Mouse (Mus musculus) embryonic facial prominence, embryonic 13.5 days (tissue): ENCODE data around the gene Ppm1m. TPM values are rescaled to one million over a fixed set of nuclear protein-coding genes. Genes with fewer than 3 reads are reported as not detected.

ENCODE experiments used
- ATAC-seq: fragments of 200-750 bp; cut with Nextera tagmentation; 2 replicates; pipeline ENCODE4 v1.8.0; 2017; ENCODE audit warnings: low read depth; ENCODE audit not compliant: insufficient number of reproducible peaks, insufficient read depth, low FRiP score, low TSS enrichment
- H3K27ac ChIP-seq: fragments of 300-500 bp; sonication (generic); 2 replicates; pipeline ENCODE4 v1.5.1; 2015; ENCODE audit warnings: moderate library complexity, mild to moderate bottlenecking, inconsistent platforms
- H3K27me3 ChIP-seq: fragments of 300-500 bp; sonication (generic); 2 replicates; pipeline ENCODE4 v1.6.1; 2015; ENCODE audit warnings: mild to moderate bottlenecking, inconsistent platforms
- H3K36me3 ChIP-seq: fragments of 300-500 bp; sonication (generic); 2 replicates; pipeline ENCODE4 v1.6.1; 2015; ENCODE audit warnings: mild to moderate bottlenecking, inconsistent platforms
- H3K4me1 ChIP-seq: fragments of 300-500 bp; sonication (generic); 2 replicates; pipeline ENCODE4 v1.6.1; 2015; ENCODE audit warnings: inconsistent platforms
- H3K4me2 ChIP-seq: fragments of 300-500 bp; sonication (generic); 2 replicates; pipeline ENCODE4 v1.6.1; 2015; ENCODE audit warnings: moderate library complexity, mild to moderate bottlenecking, inconsistent platforms
- H3K4me3 ChIP-seq: fragments of 300-500 bp; sonication (generic); 2 replicates; pipeline ENCODE4 v1.5.1; 2015; ENCODE audit warnings: mild to moderate bottlenecking, inconsistent platforms
- H3K9ac ChIP-seq: fragments of 300-500 bp; sonication (generic); 2 replicates; pipeline ENCODE4 v1.6.1; 2015; ENCODE audit warnings: mild to moderate bottlenecking, inconsistent platforms
- H3K9me3 ChIP-seq: fragments of 300-500 bp; sonication (generic); 2 replicates; pipeline ENCODE4 v1.6.1; 2016; ENCODE audit warnings: inconsistent platforms
- WGBS: fragments of 180-500 bp; shearing (Covaris S2); methylation state at CpG from one replicate; pipeline ENCODE4 v1.1.7; 2015; ENCODE audit warnings: mixed read lengths; 5-methylcytosine and 5-hydroxymethylcytosine counted together
- polyA plus RNA-seq: library from polyadenylated mRNA; unstranded; fragments of >200 nt; fragmentation: Nextera tagmentation; extraction: Ambion mirVana; gene quantifications from 2 replicates; pipeline ENCODE4 v1.2.1, GENCODE M21; 2015

The Ppm1m gene
- polyA plus RNA-seq, 1 experiment from 2014 or later, result 49.5 TPM

DNA sequence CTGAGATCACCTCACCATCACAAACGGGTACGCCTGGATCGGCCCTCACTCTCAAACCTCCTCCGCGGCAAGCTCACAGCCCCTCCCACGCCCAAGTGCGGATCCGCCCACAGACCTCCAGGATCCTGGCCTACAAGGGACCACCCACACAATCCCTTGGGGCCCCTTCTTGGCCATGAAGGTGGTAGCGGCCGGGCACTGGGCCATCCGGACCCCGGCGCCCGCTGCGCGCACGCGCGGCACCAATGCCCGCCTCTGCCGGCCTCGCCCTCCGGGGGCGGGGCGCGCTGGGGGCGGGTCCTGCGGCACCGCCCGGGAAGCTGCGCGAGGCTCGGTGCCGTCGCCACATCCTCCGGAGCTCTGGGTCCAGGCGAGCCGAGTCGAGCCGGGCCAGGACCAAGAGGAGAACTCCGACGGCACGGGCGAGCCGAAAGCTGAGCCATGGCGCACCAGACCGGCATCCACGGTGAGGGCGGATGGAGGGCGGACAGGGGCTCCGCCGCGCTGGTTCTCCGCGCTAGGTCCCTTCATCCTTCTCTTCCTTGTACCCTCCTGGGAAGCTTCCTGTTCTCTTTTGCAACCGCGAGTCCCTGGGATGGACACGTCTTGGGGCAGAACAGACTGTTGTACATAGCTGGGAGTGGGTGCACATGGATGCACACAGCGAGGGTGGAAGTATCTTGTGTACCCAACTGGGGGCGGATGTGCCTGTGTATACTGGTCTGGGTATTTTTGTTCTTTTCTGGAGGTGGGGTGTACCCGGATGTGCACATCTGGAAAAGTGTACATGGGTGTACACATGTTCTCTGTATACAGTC, 3.5 kb upstream of the Ppm1m start, which contains the start of gene Twf2:
Gene Twf2 (plus strand): TSS at position 290 of the 818 bp plus-strand sequence.
- ATAC-seq, result peak; percentile 88
- H3K4me3 ChIP-seq, result peak within 1 kb of the TSS; percentile 64
- WGBS, result 1% methylated on average over 61 of the region's 61 CpGs
- no peaks in the 10 kb centered on the region for H3K27me3 ChIP-seq
- H3K4me1 ChIP-seq, result peaks cover 44% of the 10 kb centered on the region
- H3K9ac ChIP-seq, result peak within 1 kb of the TSS; percentile 77
- H3K9me3 ChIP-seq, result no peaks in the 10 kb centered on the region
- peak within 1 kb of the TSS; percentile 65 for H3K4me2 ChIP-seq
- peak within 1 kb of the TSS; percentile 66 for H3K27ac ChIP-seq
- peaks cover 7% of the 10 kb centered on the region for H3K36me3 ChIP-seq

DNA sequence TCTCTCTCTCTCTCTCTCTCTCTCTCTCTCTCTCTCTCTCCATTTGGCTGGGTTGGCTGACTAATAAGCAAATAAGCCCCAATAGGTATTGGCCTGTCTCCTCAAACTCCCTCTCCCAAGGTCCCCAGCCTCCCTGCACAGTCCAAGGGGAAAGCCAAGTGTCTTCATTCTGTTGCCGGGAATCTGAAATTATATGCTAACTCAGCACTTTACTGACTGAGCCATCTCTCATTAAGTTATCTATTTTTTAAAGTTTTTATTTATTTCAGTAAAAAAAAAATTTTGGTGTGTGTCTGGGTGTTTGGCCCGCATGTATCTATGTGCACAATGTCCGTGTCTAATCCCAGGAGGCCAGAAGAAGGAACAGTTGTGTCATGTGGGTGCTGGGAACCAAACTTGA, 2.3 kb upstream of the Ppm1m start:
- peak overlapping the region; percentile 65 for H3K4me2 ChIP-seq
- no peak overlapping the region for H3K9ac ChIP-seq
- no peak for ATAC-seq
- peak overlapping the region; percentile 64 for H3K4me3 ChIP-seq
- 81% methylated on average over 3 of the region's 3 CpGs for WGBS
- H3K9me3 ChIP-seq, result no peaks in the 10 kb centered on the region
- no peaks in the 10 kb centered on the region for H3K27me3 ChIP-seq
- peaks cover 5% of the 10 kb centered on the region; the same call in 1 of the 2 replicates for H3K36me3 ChIP-seq
- H3K27ac ChIP-seq, result no peak overlapping the region
- H3K4me1 ChIP-seq, result peaks cover 49% of the 10 kb centered on the region

DNA sequence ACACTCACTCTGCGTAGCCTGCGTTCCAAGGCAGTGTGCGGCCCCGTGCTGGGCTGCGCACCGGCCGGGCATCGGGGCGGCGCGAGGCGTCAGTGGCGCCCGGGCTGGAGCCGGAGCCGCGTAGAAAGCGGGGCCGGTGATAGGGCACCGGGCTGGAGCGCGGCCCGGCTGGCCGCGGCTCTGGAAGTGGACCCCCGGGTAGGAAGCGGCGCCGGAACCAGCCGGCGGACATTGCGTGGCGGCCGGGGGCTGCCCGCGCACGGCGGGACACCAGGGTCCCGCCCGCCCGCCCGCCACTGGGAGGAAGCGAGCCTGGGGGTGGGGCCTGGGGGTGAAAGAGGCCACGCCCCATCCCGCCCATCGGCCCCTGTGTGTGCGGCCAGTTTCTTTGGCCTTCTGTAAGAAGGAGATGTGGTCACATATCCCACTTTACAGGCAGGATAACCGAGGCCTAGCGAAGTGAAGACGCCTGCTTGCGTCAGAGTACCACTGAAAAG, 536 bp downstream of the Ppm1m start:
- H3K4me1 ChIP-seq, result peaks cover 31% of the 10 kb centered on the region
- peaks cover 30% of the 10 kb centered on the region for H3K36me3 ChIP-seq
- peak overlapping the region; percentile 67 for H3K4me3 ChIP-seq
- peak overlapping the region; percentile 86 for H3K9ac ChIP-seq
- ATAC-seq, result no peak
- H3K9me3 ChIP-seq, result no peaks in the 10 kb centered on the region
- H3K4me2 ChIP-seq, result peak overlapping the region; percentile 72
- WGBS, result 1% methylated on average over 40 of the region's 51 CpGs
- 0 out of 2 replicates have a peak overlapping the region, but pooled peaks have one; percentile 22 for H3K27ac ChIP-seq
- no peaks in the 10 kb centered on the region for H3K27me3 ChIP-seq

DNA sequence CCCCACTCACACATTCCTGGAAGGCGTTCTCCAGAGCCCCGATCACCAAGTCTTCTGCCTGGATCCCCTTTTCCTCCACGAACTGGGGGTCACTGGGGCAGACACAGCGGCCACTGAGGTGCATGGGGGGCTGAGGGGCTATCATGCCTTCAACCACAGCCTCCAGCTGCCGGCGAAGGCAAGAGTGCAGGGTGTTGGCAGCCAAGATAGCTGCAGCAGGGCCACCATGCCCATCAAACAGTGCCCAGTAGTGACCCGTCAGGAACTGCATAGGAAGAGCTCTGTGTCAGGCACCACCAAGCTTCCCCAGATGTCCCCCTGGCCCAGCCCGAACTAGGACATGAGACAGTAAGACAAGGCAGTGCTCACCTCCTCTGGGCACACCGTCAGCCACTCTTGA, 1.8 kb downstream of the Ppm1m start:
- Histone ChIP-seq H3K27ac (no peak overlapping the region), H3K9ac (peak overlapping the region; percentile 86), H3K4me2 (peak overlapping the region; percentile 72; the same call in 1 of the 2 replicates), H3K9me3 (no peaks in the 10 kb centered on the region), H3K4me3 (peak overlapping the region; percentile 67), H3K27me3 (no peaks in the 10 kb centered on the region), H3K4me1 (peaks cover 23% of the 10 kb centered on the region), H3K36me3 (peaks cover 40% of the 10 kb centered on the region)
- WGBS, result 87% methylated on average over 9 of the region's 9 CpGs
- no peak for ATAC-seq

DNA sequence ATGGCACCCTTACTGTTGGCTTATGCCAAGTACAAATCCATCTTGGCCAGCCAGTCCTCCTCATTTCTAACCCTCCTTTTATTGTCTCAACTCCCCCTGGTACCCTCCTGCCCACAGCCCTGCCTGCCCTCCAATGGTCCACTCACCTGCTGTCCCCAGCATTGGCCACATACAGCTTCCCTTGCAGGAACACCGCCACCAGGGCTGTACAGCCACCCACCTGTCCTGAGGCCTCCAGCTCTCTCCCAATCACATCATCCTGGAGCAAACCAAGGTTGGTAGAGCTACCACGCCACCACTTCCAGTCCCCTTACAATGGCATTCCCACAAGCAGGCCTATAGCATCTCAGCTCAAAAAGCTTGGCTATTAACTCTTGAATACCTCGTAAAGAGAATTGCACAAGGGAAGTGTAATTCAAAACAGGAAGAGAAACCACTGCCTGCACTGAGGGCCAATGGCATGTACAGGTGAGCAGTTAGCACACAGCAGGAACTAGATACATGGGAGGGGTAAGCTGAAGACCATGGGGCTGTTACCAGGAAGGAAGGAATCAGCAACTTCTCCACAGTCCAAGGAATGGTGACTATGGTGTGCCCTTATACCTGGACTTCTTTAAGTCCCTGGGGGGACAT, 2.3 kb downstream of the Ppm1m start:
- H3K4me3 ChIP-seq, result no peak overlapping the region
- WGBS, result 89% methylated on average over 3 of the region's 3 CpGs
- H3K36me3 ChIP-seq, result peaks cover 45% of the 10 kb centered on the region
- no peak for ATAC-seq
- peaks cover 21% of the 10 kb centered on the region for H3K4me1 ChIP-seq
- peak overlapping the region; percentile 86 for H3K9ac ChIP-seq
- no peaks in the 10 kb centered on the region for H3K9me3 ChIP-seq
- no peaks in the 10 kb centered on the region for H3K27me3 ChIP-seq
- no peak overlapping the region for H3K27ac ChIP-seq
- no peak overlapping the region for H3K4me2 ChIP-seq

DNA sequence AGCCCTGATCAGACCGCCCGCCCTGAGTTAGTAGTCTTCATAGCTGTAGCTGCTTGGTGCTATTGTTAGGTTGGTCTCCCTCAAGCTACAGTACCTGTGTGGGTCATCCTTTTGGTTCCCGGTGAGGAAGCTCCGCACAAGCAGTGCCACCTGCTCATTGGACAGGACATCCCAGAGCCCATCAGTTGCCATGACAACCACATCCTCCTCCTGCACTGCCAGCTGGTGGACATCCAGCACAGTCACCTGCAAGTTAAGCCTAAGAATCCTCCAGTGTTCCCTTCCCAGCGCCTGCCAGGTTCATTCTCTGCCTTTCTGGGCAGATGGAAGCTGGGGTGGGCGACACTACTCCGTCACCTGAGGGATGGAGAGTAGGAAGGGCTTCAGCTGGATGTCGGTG, 3.9 kb downstream of the Ppm1m start:
- no peak for ATAC-seq
- Histone ChIP-seq H3K27ac (no peak overlapping the region), H3K4me1 (peaks cover 19% of the 10 kb centered on the region), H3K36me3 (peaks cover 60% of the 10 kb centered on the region), H3K9ac (no peak overlapping the region), H3K9me3 (no peaks in the 10 kb centered on the region), H3K4me3 (no peak overlapping the region), H3K27me3 (no peaks in the 10 kb centered on the region), H3K4me2 (no peak overlapping the region)
- WGBS, result 89% methylated on average over 8 of the region's 8 CpGs

DNA sequence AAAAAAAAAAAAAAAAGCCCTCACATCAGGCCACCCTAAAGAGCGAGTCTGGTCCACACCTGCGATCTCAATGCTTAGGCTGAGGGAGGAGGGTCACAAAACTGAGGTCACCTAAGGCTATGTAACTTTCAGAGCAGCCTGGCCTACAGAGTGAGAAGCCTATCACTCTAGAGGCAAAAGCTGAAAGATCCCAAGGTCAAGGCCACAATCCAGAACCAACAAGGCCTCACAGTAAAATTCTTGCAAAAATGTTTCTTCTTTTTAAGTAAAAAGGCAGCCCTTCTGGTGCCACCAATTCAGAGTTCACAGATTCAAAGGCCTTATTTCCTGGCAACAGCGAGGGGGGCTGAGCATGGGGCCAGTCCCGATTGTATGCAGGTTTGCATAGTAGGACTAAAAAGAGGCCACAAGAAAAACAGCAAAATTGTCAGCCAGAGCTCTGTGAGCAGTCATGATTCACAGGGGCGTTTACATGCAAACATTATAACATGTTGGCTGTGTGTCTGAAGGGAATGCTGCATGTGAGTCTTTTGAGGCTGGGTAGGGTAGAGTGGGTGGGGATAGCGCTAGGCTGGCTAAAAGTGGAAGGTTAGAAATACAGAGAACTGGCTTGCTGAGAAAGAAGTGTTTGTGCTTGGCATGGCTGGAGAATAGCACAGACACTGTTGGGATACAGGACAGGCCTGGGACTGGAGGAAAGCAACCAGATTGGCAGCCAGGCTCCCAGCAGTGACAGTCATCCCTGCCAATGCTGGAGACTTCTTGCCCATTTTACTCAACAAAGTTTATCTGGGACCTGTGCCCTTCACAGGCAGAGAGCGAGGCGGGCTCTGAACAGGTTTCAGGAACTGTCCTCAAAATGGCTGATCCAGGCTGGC, 5.4 kb downstream of the Ppm1m start:
- WGBS, result 88% methylated on average over 8 of the region's 8 CpGs
- peaks cover 12% of the 10 kb centered on the region for H3K4me1 ChIP-seq
- no peak for ATAC-seq
- no peak overlapping the region for H3K4me3 ChIP-seq
- no peak overlapping the region for H3K9ac ChIP-seq
- no peaks in the 10 kb centered on the region for H3K27me3 ChIP-seq
- H3K27ac ChIP-seq, result peak overlapping the region; percentile 28; the same call in 1 of the 2 replicates
- H3K9me3 ChIP-seq, result no peaks in the 10 kb centered on the region
- H3K4me2 ChIP-seq, result no peak overlapping the region
- H3K36me3 ChIP-seq, result peaks cover 75% of the 10 kb centered on the region

DNA sequence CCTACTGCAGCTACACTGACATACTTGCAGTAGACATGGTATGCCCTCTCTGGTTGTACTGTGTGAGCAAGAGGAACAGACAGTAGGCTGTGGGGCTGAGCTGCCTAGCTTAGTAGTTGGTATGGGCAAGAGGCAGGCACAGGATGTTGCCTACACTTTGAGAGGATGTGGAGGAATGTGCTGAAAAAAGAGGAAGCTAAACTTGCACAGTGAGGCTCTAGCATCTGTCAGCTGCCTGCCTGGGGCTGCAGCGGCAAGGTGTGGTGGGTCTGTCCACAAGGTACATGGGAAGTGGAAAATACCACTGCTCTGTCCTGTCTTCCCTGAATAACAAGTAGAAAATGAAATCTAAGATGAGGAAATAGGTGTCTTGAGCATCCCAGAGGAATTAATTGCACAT, 6.5 kb downstream of the Ppm1m start:
- no peak overlapping the region for H3K4me3 ChIP-seq
- H3K27me3 ChIP-seq, result no peaks in the 10 kb centered on the region
- 93% methylated on average over 1 of the region's 1 CpGs for WGBS
- no peak overlapping the region for H3K9ac ChIP-seq
- H3K4me1 ChIP-seq, result peaks cover 5% of the 10 kb centered on the region
- no peak for ATAC-seq
- peaks cover 87% of the 10 kb centered on the region for H3K36me3 ChIP-seq
- H3K9me3 ChIP-seq, result no peaks in the 10 kb centered on the region
- no peak overlapping the region; the same call in 1 of the 2 replicates for H3K27ac ChIP-seq
- H3K4me2 ChIP-seq, result no peak overlapping the region

DNA sequence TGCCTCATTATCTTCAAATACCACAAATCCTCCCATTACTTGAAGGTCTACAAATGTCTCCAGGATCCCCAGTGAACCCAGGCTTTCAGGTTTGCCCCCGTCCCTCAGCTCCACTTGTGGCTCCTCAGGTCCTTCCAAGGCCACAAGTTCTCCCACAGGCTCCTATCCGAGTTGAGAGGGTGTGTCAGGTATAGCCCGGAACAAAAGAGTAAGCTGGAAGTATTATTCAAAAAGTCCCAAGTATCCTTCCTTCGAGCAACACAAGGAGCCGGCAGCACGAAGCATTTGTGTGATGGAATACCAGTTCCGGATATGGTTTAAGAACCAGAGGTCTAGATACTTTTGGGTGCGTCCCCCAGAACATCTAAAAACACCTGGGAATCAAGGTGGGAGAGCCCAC, 7.5 kb downstream of the Ppm1m start:
- ATAC-seq, result no peak
- Histone ChIP-seq H3K9ac (no peak overlapping the region), H3K36me3 (peaks cover 95% of the 10 kb centered on the region), H3K27me3 (no peaks in the 10 kb centered on the region), H3K27ac (no peak overlapping the region), H3K4me3 (no peak overlapping the region), H3K4me1 (no peaks in the 10 kb centered on the region), H3K4me2 (no peak overlapping the region), H3K9me3 (no peaks in the 10 kb centered on the region)
- WGBS, result 92% methylated on average over 8 of the region's 8 CpGs

DNA sequence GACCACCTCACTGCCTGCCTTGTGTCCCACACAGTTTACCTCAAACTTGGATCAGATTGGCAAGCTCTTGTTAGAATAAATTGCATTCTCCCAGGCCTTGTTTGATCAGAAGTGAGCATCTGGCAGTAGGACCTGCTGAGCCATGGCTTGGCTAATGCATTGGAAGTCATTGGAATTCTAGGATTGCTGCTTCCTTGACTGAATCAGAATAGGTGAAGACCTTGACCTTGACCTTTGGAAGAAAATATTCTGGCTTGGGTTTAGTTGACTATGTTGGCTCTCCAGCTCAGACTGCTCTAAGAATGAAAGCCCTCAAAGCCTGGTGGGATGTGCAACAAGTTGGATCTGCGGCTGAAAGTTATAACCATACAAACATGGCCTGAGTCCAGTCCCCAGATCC, 8.2 kb downstream of the Ppm1m start:
- H3K4me1 ChIP-seq, result no peaks in the 10 kb centered on the region
- WGBS, result 100% methylated on average over 1 of the region's 1 CpGs
- H3K36me3 ChIP-seq, result peaks cover 95% of the 10 kb centered on the region
- no peak overlapping the region for H3K4me2 ChIP-seq
- no peak for ATAC-seq
- no peak overlapping the region for H3K4me3 ChIP-seq
- H3K9ac ChIP-seq, result no peak overlapping the region
- H3K9me3 ChIP-seq, result no peaks in the 10 kb centered on the region
- H3K27me3 ChIP-seq, result no peaks in the 10 kb centered on the region
- no peak overlapping the region for H3K27ac ChIP-seq

DNA sequence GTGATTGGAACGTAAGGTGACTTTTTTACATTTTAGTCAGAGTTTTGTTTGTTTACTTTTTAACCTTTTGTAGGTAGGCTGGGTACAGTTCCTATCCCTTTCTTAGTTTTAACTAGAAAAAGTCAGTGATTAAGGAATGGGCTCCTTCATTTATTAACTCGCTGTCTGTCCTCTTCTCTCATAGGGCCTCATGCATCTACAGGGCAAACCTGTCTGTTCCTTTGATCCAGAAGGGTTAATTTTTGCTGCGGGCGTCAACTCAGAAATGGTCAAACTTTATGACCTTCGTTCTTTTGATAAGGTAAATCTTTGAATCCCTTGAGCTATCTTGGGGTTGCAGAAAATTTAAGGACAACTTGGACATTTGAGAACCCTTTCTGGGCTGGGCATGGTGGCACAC, 15.6 kb downstream of the Ppm1m start:
- no peak overlapping the region for H3K27ac ChIP-seq
- no peak for ATAC-seq
- H3K36me3 ChIP-seq, result peaks cover 95% of the 10 kb centered on the region
- no peak overlapping the region for H3K4me3 ChIP-seq
- no peaks in the 10 kb centered on the region for H3K9me3 ChIP-seq
- no peaks in the 10 kb centered on the region for H3K4me1 ChIP-seq
- no peak overlapping the region for H3K9ac ChIP-seq
- H3K4me2 ChIP-seq, result no peak overlapping the region
- 92% methylated on average over 5 of the region's 5 CpGs for WGBS
- H3K27me3 ChIP-seq, result no peaks in the 10 kb centered on the region
